Mouse (Mus musculus): ENCODE measurements around the gene Pth1r.
"Not testable (repeated sequence)": the region's sequence is repeated elsewhere in the genome, so short reads cannot be mapped to it uniquely, and the experiment has no call there.

Gene Pth1r

GRCm38 (mm10) chr9:110712545-110712944 lies 34.4 kb downstream of the Pth1r start:
- DNase-seq, result no peak

DNA sequence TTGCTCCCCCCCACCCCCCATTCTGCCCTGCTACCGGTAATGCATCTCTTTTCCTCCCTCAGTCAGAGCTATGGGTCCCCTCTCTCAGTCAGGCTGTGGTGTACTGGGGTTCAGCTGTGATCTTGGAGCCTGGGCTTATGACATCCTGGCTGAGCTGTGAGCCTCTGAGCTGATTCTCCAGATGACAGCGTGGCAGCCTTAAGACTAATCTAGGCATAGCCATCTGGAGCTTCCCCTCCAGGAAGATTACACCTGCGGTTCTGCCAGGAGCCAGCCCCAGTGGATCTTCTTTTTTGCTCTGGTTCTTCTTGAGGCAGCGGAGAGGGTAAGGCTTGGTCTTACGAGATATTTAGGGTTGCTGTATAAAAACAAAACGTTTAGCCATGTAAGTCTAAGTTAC lies 34.9 kb downstream of the Pth1r start:
- no peak for DNase-seq

DNA sequence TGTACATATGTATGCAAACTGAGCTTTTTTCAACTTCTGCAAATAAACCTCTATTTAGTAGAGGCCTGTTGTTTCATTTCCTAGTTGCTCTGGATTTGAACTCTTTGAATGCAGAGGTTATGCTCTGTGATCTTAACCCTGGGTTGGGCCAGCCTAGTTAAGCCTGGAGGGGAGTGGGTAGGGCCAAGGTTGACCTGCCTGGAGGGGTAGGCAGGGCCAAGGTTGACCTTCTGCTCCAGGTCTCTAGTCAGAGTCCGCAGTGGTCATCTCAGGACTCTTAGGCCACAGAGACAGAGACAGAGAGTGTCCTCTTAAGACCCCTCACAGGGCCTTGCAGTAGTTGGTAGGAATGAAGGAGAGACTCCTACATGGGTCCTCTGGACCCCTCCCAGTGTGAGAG lies 35.4 kb downstream of the Pth1r start:
- no peak for DNase-seq

DNA sequence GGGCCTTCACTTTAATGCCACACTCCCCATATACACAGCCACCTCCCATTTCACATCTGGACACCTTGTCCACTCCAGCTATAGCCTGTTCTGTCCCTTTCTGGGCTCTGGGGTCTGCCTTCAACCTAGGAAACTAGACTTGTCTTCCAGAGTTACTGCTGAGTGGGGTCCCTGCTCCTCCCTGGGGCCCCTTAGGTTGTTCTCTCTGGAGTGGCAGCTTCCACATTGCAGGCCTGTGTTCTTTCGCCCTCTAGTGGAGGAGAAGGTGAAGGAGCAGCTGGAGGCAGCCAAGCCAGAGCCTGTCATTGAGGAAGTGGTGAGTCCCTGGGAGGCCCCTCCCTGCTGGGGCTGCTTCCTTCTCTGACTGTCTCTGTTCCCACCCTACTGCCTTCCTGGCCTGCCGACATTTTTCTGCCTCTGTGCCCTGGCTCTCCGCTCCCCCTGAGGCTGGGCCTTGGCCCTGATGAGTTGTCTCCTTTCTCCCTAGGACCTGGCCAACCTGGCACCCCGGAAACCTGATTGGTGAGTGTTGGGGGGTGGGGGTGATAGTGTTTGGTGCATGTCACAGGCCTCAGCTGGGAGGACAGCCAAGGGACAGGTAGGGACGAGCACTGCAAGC lies 37.2 kb downstream of the Pth1r start:
- DNase-seq, result peak; percentile 78 to 86

- no peak for DNase-seq
Observed at GRCm38 (mm10) chr9:110706784-110707183, 40.2 kb downstream of the Pth1r start.

DNA sequence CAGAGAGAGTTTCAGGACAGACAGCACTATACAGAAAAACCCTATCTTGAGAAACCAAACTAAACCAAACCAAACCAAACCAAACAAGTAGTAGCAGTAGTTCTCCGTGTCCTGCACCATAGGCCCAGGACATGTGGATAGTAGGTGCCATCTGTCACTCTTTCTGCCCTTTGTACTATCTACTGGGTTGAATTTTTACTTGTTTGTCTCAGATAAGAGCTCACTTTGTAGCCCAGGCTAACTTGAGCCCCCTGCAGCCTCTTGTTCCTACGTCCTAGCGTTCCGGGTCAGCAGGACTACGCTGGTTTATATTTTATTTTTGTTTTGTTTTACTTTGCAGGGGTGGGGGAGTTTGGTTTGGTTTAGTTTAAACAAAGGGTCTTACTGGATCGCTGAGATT lies 43.0 kb downstream of the Pth1r start:
- no peak for DNase-seq

DNA sequence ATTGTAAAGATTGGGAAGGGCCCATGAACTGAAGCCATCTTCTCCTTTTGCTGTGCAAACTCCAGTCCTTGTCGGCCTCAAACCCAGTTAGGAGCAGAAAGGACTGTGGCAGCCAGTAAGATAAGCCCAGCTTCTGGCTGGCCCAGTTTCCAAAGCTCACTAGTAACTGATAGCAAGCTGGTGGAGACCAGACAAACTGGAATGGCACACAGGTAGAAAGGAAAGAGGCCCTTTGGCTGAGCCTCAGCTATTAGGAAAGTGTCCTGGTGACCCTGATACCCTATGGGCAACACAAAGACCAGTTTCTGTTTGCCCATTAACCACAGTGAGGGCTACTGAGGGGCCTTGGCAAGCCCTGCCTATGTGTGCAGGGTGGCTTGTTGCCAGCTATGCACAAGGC lies 44.1 kb downstream of the Pth1r start:
- no peak for DNase-seq

- DNase-seq, result no peak
Observed at GRCm38 (mm10) chr9:110701114-110702032, 45.6 kb downstream of the Pth1r start.

- no peak for DNase-seq
Observed at GRCm38 (mm10) chr9:110699574-110699973, 47.4 kb downstream of the Pth1r start.

GRCm38 (mm10) chr9:110697465-110697864 lies 49.5 kb downstream of the Pth1r start:
- no peak for DNase-seq

GRCm38 (mm10) chr9:110696427-110696826 lies 50.5 kb downstream of the Pth1r start:
- DNase-seq, result no peak

DNA sequence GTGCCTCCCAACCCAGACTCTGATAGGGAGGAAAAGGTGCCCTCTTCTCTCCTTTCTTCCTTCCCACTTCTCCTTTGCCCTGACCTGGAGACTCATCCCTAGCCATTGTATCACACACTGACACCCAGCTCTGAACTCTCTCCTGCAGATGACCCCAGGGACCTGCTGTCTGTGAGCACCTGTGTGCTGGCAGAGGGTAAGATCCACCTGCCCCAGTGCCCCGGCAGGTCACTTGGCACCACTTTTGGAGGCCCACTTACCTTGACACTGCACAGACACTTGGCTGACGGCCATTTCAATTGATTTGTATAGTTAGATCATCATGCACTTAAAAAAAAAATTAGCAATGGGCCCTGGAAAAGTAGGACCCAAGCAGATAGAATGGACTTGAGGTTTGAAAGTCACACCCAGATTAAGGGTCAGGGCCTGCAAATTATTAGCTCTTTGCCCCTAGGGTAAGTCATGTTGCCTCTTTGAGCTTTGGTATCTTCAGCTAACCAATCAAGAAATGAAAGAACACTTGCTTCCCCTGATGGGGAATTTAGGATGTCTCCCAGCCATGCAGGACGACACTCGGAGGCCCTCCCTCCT lies 51.7 kb downstream of the Pth1r start:
- no peak for DNase-seq

DNA sequence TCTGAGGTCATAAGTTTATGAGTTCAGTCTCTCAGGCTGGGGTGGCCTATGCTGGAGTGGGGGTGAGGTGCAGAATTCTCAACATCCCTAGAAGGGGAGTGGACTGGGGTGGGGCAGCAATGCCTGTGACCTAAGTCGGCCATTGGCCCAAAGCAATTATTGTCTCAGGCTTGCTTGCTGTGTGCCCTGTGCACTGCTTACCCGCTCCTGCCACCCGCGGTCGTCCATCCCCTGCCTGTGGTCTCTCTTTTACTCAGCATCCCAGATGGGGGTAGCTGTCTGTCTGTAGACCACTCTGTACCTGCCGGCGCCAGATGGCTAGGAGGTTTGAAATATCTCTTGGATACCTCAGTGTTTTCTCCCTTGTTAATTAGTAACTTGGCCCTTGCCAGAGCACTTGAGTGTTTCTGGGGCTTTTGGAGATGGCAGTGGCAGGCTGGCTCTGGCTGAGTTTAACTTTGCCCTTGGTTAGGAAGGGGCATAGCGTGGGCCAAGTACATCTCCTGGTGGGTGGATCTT lies 57.6 kb downstream of the Pth1r start:
- no peak for DNase-seq

DNA sequence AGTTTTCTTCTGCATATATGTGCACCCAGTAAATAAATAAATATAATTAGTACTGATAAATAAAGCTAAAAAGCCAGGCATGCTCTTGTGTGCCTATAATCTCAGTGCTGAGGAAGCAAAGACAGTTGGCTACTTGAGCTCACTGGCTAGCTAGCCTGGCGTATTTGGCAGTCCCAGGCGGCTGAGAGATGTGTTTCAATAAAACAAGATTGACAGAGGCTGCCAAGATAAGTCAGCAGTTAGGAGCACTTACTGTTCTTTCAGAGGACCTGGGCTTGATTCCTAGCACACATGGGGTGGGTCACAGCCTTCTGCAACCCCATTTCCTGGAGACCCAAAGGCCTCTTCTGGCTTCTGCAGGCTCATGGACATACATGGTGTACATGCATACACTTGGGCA lies 59.1 kb downstream of the Pth1r start:
- DNase-seq, result no peak

DNA sequence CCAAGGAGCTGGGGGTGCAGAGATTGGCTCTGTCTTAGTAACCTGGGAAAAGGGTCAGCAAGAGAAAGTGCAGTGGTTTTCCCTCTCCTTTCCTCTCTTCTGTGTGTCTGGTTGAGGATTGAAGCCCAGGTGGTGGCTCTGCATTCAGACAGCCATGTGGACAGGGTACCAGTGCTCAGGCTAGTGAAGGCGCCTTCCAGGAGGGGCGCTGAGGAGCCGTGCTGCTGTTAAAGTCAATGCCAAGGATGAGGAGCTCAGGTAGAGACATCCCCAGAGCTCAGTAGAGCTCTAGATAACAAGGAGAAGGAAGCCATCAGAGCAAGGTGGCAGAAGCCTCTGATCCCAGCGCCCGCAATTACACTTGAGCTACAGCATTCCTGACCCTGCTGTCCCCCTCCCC lies 59.9 kb downstream of the Pth1r start:
- no peak for DNase-seq

- DNase-seq, result no peak
Observed at GRCm38 (mm10) chr9:110686472-110686871, 60.5 kb downstream of the Pth1r start.

DNA sequence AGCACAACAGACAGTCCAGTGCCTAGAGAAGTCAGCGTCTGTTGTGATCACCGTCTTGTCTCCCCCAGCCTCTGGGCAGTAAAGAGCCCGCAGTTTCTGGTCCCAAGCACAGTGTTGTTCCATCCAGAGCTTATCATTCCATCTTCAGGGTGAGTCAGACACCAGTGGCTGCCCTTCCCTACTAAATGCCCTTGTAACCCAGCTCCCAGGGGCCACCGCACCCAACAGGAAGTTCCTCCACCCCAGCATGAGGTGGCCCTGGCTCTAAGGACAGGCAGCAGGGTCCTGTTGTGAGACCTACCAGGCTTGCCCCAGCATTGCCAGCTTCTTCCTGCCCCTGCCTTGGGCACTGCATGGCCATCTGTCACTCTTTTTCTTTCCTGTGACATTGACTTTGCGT lies 61.4 kb downstream of the Pth1r start:
- DNase-seq, result no peak

DNA sequence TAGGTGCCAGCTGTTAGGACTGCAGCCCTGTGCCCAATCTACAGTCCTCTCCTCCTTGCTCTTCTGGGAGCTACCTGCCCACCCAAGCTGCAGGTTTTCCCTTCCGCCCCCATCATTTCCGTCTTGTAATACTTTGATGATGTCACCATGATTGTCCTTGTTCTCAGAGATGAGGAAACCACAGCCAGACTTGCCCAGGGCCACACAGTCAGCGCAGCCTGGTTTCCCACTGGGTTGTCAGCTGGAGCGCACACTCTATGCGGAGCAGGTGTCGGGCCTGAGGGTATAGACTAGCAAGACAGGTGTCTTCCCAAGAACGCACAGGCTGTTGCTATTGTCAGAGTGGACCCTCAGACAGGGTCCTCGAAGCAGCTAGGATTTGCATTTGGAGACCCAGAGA lies 61.8 kb downstream of the Pth1r start:
- DNase-seq, result no peak

DNA sequence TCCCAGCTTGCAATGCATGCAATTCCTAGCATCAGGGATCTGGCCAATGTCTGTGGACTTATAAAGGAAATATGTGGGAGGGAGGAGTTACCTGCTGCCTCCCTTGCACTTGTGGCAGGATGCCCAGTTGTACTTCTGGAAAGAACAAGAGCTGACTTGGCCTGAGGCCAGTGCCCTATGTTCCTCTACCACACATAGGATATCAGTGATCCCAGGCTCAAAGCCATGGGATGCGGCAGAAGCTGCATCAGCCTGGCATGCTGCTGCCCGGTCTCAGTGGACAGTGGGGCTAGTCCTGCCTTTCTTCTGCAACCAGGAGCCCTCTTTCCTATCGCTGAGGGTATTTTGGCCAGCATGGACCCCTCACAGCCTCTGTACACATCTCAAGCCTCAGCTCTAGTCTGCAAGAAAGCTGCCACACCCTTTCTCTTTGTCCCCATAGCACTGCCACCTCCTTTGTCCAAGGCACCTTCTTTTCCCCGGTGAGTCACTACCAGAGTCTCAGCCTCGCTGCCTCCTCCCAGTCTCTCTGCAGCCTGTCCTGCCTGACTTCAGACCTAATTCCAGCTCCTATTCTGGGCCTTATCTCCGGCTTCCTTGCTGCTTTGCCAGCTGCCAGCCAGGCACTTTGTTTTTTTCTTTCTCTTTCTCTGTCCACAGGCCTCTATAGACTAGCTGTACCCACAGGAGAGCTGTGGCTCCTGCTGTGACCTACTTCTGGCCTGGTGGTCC lies 62.7 kb downstream of the Pth1r start:
- DNase-seq, result no peak

DNA sequence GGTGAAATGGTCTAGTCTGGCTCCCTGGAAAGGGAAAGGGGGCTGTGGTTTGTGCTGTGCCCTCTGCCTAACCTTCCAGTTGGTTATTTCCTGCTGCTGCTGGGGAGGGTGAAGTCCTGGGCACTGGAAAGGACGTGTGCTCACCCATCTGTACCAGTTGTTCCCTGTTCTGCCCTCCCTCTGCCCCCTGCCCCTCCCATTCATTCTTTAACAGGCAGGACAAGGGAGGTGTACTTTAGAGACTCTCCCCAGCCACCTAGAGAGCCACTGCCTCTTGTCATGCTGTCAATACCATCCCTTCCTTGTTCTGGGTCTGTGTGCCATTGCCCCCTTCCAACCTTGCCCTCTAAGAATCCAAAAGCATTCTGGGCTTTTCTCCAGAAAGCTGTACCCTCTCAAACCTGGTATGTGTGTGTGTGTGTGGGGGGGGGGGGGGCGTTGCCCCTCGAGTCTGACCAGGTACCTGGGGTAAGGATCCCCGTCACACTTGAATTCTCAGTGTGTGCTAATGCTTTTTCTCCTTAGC lies 63.3 kb downstream of the Pth1r start:
- DNase-seq, result no peak

DNA sequence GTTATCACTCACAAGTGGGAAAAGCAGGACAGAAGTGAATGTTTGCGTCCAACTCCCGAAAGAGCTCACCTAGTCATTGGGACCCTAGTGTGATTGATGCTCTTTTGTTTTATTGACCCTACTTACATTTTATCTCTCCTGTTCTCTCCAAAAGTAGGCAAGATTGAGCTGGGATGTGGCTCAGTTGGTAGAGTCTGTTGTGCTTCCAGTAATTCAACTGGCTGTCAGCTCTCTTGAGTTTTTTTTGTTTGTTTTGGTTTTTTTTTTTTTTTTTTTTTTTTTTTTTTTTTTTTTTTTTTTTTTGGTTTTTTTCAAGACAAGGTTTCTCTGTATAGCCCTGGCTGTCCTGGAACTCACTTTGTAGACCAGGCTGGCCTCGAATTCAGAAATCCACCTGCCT lies 64.2 kb downstream of the Pth1r start:
- not testable (repeated sequence) for DNase-seq

DNA sequence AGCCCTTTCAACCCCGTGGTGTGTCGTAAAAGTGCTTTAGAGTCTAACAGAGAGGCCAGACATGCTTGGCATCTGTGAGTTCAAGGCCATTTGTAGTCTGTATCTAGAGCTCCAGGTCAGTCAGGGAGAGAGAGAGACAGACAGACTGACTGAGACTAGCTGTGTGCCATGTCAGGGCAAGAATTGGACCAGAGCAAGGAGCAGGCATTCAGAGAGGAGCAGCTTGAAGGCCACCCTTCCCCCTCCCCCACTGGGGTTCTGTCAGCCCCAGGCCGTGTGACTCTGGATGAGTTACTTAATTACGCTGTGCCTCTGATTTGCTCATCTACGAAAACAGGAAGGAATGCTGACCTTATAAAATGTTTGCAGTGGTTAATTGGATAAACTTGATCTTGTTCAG lies 64.7 kb downstream of the Pth1r start:
- DNase-seq, result no peak

- DNase-seq, result no peak
Observed at GRCm38 (mm10) chr9:110681817-110682216, 65.1 kb downstream of the Pth1r start.
